Mouse (Mus musculus) MEL (cell line): Measurements from ENCODE around the gene B230217C12Rik. TPM values are rescaled to one million over a fixed set of nuclear protein-coding genes. Genes with fewer than 3 reads are reported as not detected.

Experiments used
- DNase-seq: peaks from one replicate; pipeline ENCODE4 v3.0.0; 2011; ENCODE audit warnings: low read depth, low spot score
- H3K27ac ChIP-seq: 2 replicates; pipeline ENCODE4 v1.5.1; 2012; ENCODE audit warnings: low read depth, mild to moderate bottlenecking, control low read depth, low read length, moderate library complexity; ENCODE audit not compliant: control insufficient read depth
- H3K27me3 ChIP-seq, 2 experiments: fragments of 150-350 bp in 1 of 2; sonication (generic) in 1 of 2; 2 replicates each; pipeline ENCODE4 v1.6.1; 2012; ENCODE audit warnings: low read length in 2 of 2, mild to moderate bottlenecking in 2 of 2, improper control_type of control experiment in 1 of 2, moderate library complexity in 1 of 2; ENCODE audit not compliant: insufficient read depth in 2 of 2, control insufficient read depth in 1 of 2
- H3K36me3 ChIP-seq, 2 experiments: 2 replicates each; pipeline ENCODE4 v1.6.1; 2012 to 2014; ENCODE audit warnings: low read length in 2 of 2, improper control_type of control experiment in 1 of 2, inconsistent platforms in 1 of 2, mild to moderate bottlenecking in 1 of 2; ENCODE audit not compliant: insufficient read depth in 2 of 2, control insufficient read depth in 1 of 2
- H3K4me1 ChIP-seq, 2 experiments: fragments of 150-350 bp in 1 of 2; sonication (generic) in 1 of 2; 2 replicates each; pipeline ENCODE4 v1.6.1; 2012; ENCODE audit warnings: low read length in 2 of 2, improper control_type of control experiment in 1 of 2, mild to moderate bottlenecking in 1 of 2; ENCODE audit not compliant: insufficient read depth in 2 of 2, control insufficient read depth in 1 of 2
- H3K4me3 ChIP-seq, 2 experiments: fragments of 150-350 bp in 1 of 2; sonication (generic) in 1 of 2; 2 replicates each; pipeline ENCODE4 v1.5.1; 2012; ENCODE audit warnings: low read depth in 2 of 2, low read length in 2 of 2, mild to moderate bottlenecking in 2 of 2, moderate library complexity in 2 of 2, control low read depth in 1 of 2, improper control_type of control experiment in 1 of 2; ENCODE audit not compliant: control insufficient read depth in 1 of 2, insufficient read depth in 1 of 2
- H3K79me2 ChIP-seq: 2 replicates; pipeline ENCODE4 v1.6.1; 2012; ENCODE audit warnings: mild to moderate bottlenecking, low read length, moderate library complexity; ENCODE audit not compliant: control insufficient read depth, poor library complexity, insufficient read depth
- H3K9ac ChIP-seq: 2 replicates; pipeline ENCODE4 v1.6.1; 2012; ENCODE audit warnings: low read depth, mild to moderate bottlenecking, control low read depth, low read length, moderate library complexity; ENCODE audit not compliant: control insufficient read depth, poor library complexity, severe bottlenecking
- H3K9me3 ChIP-seq: fragments of 150-350 bp; sonication (generic); replicated peaks from 2 replicates; pipeline ENCODE4 v1.6.1; 2012; ENCODE audit warnings: mild to moderate bottlenecking, low read length, improper control_type of control experiment, moderate library complexity; ENCODE audit not compliant: insufficient read depth
- CHD1 ChIP-seq: IDR thresholded peaks from 2 replicates; pipeline ENCODE4 v1.6.1; 2012; ENCODE audit warnings: low read depth, mild to moderate bottlenecking, inconsistent platforms, low read length, improper control_type of control experiment
- CHD2 ChIP-seq: IDR thresholded peaks from 2 replicates; pipeline ENCODE4 v1.6.1; 2011; ENCODE audit warnings: low read length, improper control_type of control experiment
- CTCF ChIP-seq, 3 experiments: IDR thresholded peaks in 2 of 3; conservative IDR thresholded peaks in 1 of 3; 2 replicates each; pipeline ENCODE4 v1.5.1; 2011 to 2012; ENCODE audit warnings: low read length in 3 of 3, low read depth in 2 of 3, mild to moderate bottlenecking in 2 of 3, improper control_type of control experiment in 1 of 3, inconsistent platforms in 1 of 3, mixed read lengths in 1 of 3, moderate library complexity in 1 of 3; ENCODE audit not compliant: control insufficient read depth in 1 of 3, insufficient read depth in 1 of 3, poor library complexity in 1 of 3, severe bottlenecking in 1 of 3
- ELF1 ChIP-seq: IDR thresholded peaks from 2 replicates; pipeline ENCODE4 v1.6.1; 2014; ENCODE audit warnings: low read depth, mild to moderate bottlenecking, inconsistent platforms, low read length, improper control_type of control experiment, moderate library complexity
- EP300 ChIP-seq, 2 experiments: IDR thresholded peaks; 2 replicates each; pipeline ENCODE4 v1.6.1; 2011; ENCODE audit warnings: improper control_type of control experiment in 2 of 2, low read length in 2 of 2, low read depth in 1 of 2, mild to moderate bottlenecking in 1 of 2
- ETS1 ChIP-seq: IDR thresholded peaks from 2 replicates; pipeline ENCODE4 v1.6.1; 2012; ENCODE audit warnings: low read depth, mild to moderate bottlenecking, inconsistent platforms, low read length, improper control_type of control experiment, moderate library complexity
- GABPA ChIP-seq: IDR thresholded peaks from 2 replicates; pipeline ENCODE4 v1.6.1; 2012; ENCODE audit warnings: low read depth, mild to moderate bottlenecking, inconsistent platforms, low read length, improper control_type of control experiment, moderate library complexity
- GATA1 ChIP-seq: IDR thresholded peaks from 2 replicates; pipeline ENCODE4 v1.6.1; 2011; ENCODE audit warnings: low read depth, low read length, improper control_type of control experiment
- JUND ChIP-seq: IDR thresholded peaks from 2 replicates; pipeline ENCODE4 v1.6.1; 2011; ENCODE audit warnings: low read depth, mild to moderate bottlenecking, improper control_type of control experiment, low read length
- KAT2A ChIP-seq: conservative IDR thresholded peaks from 2 replicates; pipeline ENCODE4 v1.6.1; 2012; ENCODE audit warnings: low read depth, low read length, improper control_type of control experiment, inconsistent platforms
- MAFK ChIP-seq: IDR thresholded peaks from 2 replicates; pipeline ENCODE4 v1.6.1; 2011; ENCODE audit warnings: low read depth, mild to moderate bottlenecking, low read length, improper control_type of control experiment, borderline replicate concordance
- MAX ChIP-seq: IDR thresholded peaks from 2 replicates; pipeline ENCODE4 v1.6.1; 2011; ENCODE audit warnings: low read length, improper control_type of control experiment
- MAZ ChIP-seq: IDR thresholded peaks from 2 replicates; pipeline ENCODE4 v1.6.1; 2012; ENCODE audit warnings: low read depth, mild to moderate bottlenecking, inconsistent platforms, low read length, improper control_type of control experiment
- MYB ChIP-seq: IDR thresholded peaks from 2 replicates; pipeline ENCODE4 v1.6.1; 2011; ENCODE audit warnings: mild to moderate bottlenecking, low read depth, low read length, improper control_type of control experiment
- MYC ChIP-seq: IDR thresholded peaks from 2 replicates; pipeline ENCODE4 v1.6.1; 2011; ENCODE audit warnings: low read depth, mild to moderate bottlenecking, low read length, improper control_type of control experiment, moderate library complexity
- NRF1 ChIP-seq: IDR thresholded peaks from 2 replicates; pipeline ENCODE4 v1.6.1; 2014; ENCODE audit warnings: low read depth, mild to moderate bottlenecking, inconsistent platforms, low read length, improper control_type of control experiment, moderate library complexity; ENCODE audit not compliant: poor library complexity, insufficient read depth, severe bottlenecking
- POLR2A ChIP-seq, 2 experiments: IDR thresholded peaks; 2 replicates each; pipeline ENCODE4 v1.6.1; 2011 to 2012; ENCODE audit warnings: low read length in 2 of 2, mild to moderate bottlenecking in 2 of 2, control low read depth in 1 of 2, improper control_type of control experiment in 1 of 2, low read depth in 1 of 2, moderate library complexity in 1 of 2; ENCODE audit not compliant: control insufficient read depth in 1 of 2, insufficient read depth in 1 of 2, poor library complexity in 1 of 2
- POLR2AphosphoS2 ChIP-seq: IDR thresholded peaks from 2 replicates; pipeline ENCODE4 v1.6.1; 2011; ENCODE audit warnings: low read length, improper control_type of control experiment
- RAD21 ChIP-seq: IDR thresholded peaks from 2 replicates; pipeline ENCODE4 v1.6.1; 2011; ENCODE audit warnings: mild to moderate bottlenecking, low read depth, low read length, improper control_type of control experiment
- RCOR1 ChIP-seq: IDR thresholded peaks from 2 replicates; pipeline ENCODE4 v1.6.1; 2012; ENCODE audit warnings: low read depth, mild to moderate bottlenecking, inconsistent platforms, low read length, improper control_type of control experiment
- TBP ChIP-seq: IDR thresholded peaks from 2 replicates; pipeline ENCODE4 v1.8.0; 2011; ENCODE audit warnings: low read depth, low read length, improper control_type of control experiment
- USF1 ChIP-seq: IDR thresholded peaks from 2 replicates; pipeline ENCODE4 v1.6.1; 2014; ENCODE audit warnings: low read depth, mild to moderate bottlenecking, inconsistent platforms, low read length, improper control_type of control experiment, moderate library complexity
- ZKSCAN1 ChIP-seq: IDR thresholded peaks from 2 replicates; pipeline ENCODE4 v1.6.1; 2012; ENCODE audit warnings: low read depth, mild to moderate bottlenecking, inconsistent platforms, low read length, improper control_type of control experiment, moderate library complexity
- ZMIZ1 ChIP-seq: IDR thresholded peaks from 2 replicates; pipeline ENCODE4 v1.6.1; 2012; ENCODE audit warnings: low read depth, mild to moderate bottlenecking, inconsistent platforms, low read length, improper control_type of control experiment, moderate library complexity
- ZNF384 ChIP-seq: IDR thresholded peaks from 2 replicates; pipeline ENCODE4 v1.6.1; 2012; ENCODE audit warnings: low read depth, mild to moderate bottlenecking, inconsistent platforms, low read length, improper control_type of control experiment
- polyA plus RNA-seq, 2 experiments: library from polyadenylated mRNA; stranded (reverse) in 1 of 2; unstranded in 1 of 2; fragments of >175 nt in 1 of 2; fragments of >200 nt in 1 of 2; gene quantifications; 2 replicates each; pipeline versions ENCODE4 v1.2.1 to v1.2.4; 2012; ENCODE audit warnings: low replicate concordance in 2 of 2, low read depth in 1 of 2; ENCODE audit not compliant: insufficient read length in 2 of 2, insufficient read depth in 1 of 2, missing spikeins in 1 of 2
- total RNA-seq: library from RNA; depleted of rRNA; stranded (reverse); fragments of 300-350 nt; gene quantifications from 2 replicates; pipeline ENCODE4 v1.2.3, GENCODE M21; 2012

Gene B230217C12Rik
- total and polyA plus RNA-seq, 3 experiments: 0.81 TPM; not detected in 2

DNA sequence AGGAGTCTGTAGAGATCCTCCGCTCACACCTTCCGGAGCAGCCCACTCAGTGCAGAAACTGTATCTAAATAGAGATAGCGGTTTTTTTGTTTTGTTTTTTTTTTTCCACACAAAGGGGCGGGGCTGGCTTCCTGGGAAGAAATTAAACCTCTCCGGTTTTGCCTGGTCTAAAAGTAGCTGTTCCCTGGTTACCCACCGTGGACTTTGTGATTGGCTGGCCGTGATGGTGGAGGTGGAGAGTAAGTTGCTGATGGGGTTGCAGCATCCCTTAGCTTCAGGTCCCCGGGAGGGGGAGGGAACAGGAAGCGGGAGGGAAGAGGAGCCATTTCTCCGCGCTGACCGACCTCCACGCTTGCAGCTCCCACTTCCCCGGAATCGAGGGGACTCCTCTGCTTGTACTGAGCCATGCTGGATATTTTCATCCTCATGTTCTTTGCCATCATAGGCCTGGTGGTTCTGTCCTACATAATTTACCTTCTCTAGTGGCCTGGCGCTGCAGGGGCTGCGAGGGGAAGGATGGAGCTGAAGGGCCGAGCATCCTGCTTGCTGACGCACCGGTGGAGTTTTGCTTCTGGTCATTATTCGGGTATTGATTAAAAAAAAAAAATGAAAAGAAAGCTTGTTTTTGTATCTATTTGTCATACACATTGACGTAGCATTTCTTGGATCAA lies 546 bp downstream of the B230217C12Rik start (continued):
- TF ChIP-seq ZKSCAN1 (0 out of 2 replicates have a peak, but pooled peaks have one; percentile 8), ELF1 (no peak; the same call in 1 of the 2 replicates), MAX (no peak), CTCF (IDR thresholded peaks at IDR 0.05 in 2 of 3, conservative IDR thresholded peaks at IDR 0.05 in 1 of 3; ENCODE audit: control insufficient read depth in 1 of 3, insufficient read depth in 1 of 3, low read depth in 2 of 3, low read length in 3 of 3, poor library complexity in 1 of 3, severe bottlenecking in 1 of 3) (no peak), ZMIZ1 (no peak), KAT2A (no peak), ETS1 (peak; percentile 36; the same call in 1 of the 2 replicates), GABPA (no peak), TBP (0 out of 2 replicates have a peak, but pooled peaks have one; percentile 6), MYC (no peak), CHD2 (no peak), EP300 (IDR thresholded peaks at IDR 0.05; ENCODE audit: low read depth in 1 of 2, low read length in 2 of 2) (no peak), MYB (no peak), USF1 (no peak), POLR2AphosphoS2 (no peak), RCOR1 (peak; percentile 56), JUND (no peak), ZNF384 (peak; percentile 95), NRF1 (no peak), MAFK (no peak), RAD21 (no peak), POLR2A (IDR thresholded peaks at IDR 0.05; ENCODE audit: control insufficient read depth in 1 of 2, insufficient read depth in 1 of 2, low read depth in 1 of 2, low read length in 2 of 2, poor library complexity in 1 of 2) (peak in 1 of 2 experiments; percentile 44; a peak in 1 of 4 replicates), GATA1 (0 out of 2 replicates have a peak, but pooled peaks have one; percentile 22), MAZ (peak; percentile 64)

DNA sequence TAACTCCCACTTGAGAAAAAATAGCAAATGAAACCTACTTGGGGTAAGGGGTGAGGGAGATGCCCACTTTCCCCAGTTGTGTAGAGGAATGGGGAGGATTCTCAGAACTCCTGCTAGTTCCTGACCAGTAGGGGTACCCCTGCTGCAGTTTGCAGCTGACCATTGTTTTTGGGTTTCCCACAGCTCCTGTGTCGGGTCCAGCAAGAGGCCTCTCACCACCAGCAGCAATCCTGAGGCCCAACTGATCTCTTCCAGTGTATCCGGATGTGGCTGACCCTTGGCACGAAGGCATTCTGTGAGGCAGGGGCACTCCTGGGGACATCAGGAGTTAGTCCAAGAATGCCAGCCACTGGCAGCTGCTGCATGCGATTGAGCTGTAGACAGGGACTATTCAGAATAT lies 1.4 kb downstream of the B230217C12Rik start:
- Histone ChIP-seq H3K27ac (no peak overlapping the region), H3K27me3 (no peaks in the 10 kb centered on the region), H3K9ac (no peak overlapping the region), H3K4me3 (no peak overlapping the region), H3K36me3 (peaks cover 0 to 9% of the 10 kb centered on the region in 2 experiments; a peak in 2 of 4 replicates), H3K4me1 (peaks cover 0 to 17% of the 10 kb centered on the region in 2 experiments; a peak in 3 of 4 replicates), H3K9me3 (no peaks in the 10 kb centered on the region), H3K79me2 (no peaks in the 10 kb centered on the region)
- DNase-seq: no peak
- no peak for TF ChIP-seq RAD21
- TF ChIP-seq CHD1: no peak
